Mouse (Mus musculus) forebrain, embryonic 10.5 days (tissue): ENCODE results near the gene Cenpi. TPM values are rescaled to one million over a fixed set of nuclear protein-coding genes. Genes with fewer than 3 reads are reported as not detected.
"Not testable (repeated sequence)": the region's sequence is repeated elsewhere in the genome, so short reads cannot be mapped to it uniquely, and the experiment has no call there.

ENCODE experiments used
- DNase-seq: peaks from one replicate; pipeline ENCODE4 v3.0.0-alpha.2; 2017; ENCODE audit warnings: low spot score; ENCODE audit errors: extremely low spot score
- H3K27ac ChIP-seq: fragments of 300-500 bp; sonication (generic); 2 replicates; pipeline ENCODE4 v1.5.1; 2016; ENCODE audit warnings: mild to moderate bottlenecking
- H3K27me3 ChIP-seq: fragments of 300-500 bp; sonication (generic); 2 replicates; pipeline ENCODE4 v1.6.1; 2016; ENCODE audit warnings: mild to moderate bottlenecking; ENCODE audit not compliant: poor library complexity, severe bottlenecking
- H3K36me3 ChIP-seq: fragments of 300-500 bp; sonication (generic); replicated peaks from 2 replicates; pipeline ENCODE4 v1.6.1; 2016; ENCODE audit warnings: mild to moderate bottlenecking, moderate library complexity
- H3K4me1 ChIP-seq: fragments of 300-500 bp; sonication (generic); 2 replicates; pipeline ENCODE4 v1.6.1; 2016
- H3K4me3 ChIP-seq: fragments of 300-500 bp; sonication (generic); 2 replicates; pipeline ENCODE4 v1.5.1; 2016; ENCODE audit warnings: mild to moderate bottlenecking, moderate library complexity
- H3K9me3 ChIP-seq: fragments of 300-500 bp; sonication (generic); 2 replicates; pipeline ENCODE4 v1.6.1; 2016; ENCODE audit warnings: mild to moderate bottlenecking, moderate library complexity
- WGBS: fragments of 180-500 bp; shearing (Covaris S2); methylation state at CpG from one replicate; pipeline ENCODE4 v1.1.7; 2016; 5-methylcytosine and 5-hydroxymethylcytosine counted together
- polyA plus RNA-seq: library from polyadenylated mRNA; unstranded; fragments of >200 nt; fragmentation: Nextera tagmentation; extraction: Ambion mirVana; gene quantifications from 2 replicates; pipeline ENCODE4 v1.2.1, GENCODE M21; 2016

The Cenpi gene
- polyA plus RNA-seq, 1 experiment from 2014 or later = 33.4 TPM

GRCm38 (mm10) chrX:134300219-134300618 lies 7.7 kb upstream of the Cenpi start:
- no peak overlapping the region for H3K4me3 ChIP-seq
- no peak overlapping the region for H3K27ac ChIP-seq
- H3K4me1 ChIP-seq = peaks cover 11% of the 10 kb centered on the region
- WGBS = 46% methylated on average over 5 of the region's 5 CpGs
- H3K27me3 ChIP-seq = peaks cover 93% of the 10 kb centered on the region
- no peaks in the 10 kb centered on the region for H3K9me3 ChIP-seq
- no peaks in the 10 kb centered on the region for H3K36me3 ChIP-seq
- no peak for DNase-seq

DNA sequence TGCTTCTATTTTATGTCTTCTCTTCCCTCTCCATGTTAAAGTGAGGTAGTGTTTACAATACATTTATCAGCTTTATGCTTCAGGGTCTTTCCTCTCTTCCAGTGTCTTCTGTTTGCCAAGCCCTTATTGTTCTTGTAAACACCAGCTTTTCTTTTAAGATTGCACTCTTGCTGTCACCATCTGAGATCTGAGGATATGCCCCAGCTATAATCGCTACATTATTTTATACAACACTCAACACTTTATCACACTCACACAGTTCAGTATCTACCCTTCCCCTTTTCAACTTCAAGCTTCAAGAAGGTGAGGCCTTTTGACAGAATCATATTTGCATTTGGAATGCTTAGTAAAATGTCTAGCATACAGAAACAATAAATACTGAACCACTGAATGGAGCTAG lies 4.6 kb upstream of the Cenpi start:
- no peak for DNase-seq
- no peak overlapping the region for H3K4me3 ChIP-seq
- H3K4me1 ChIP-seq = no peaks in the 10 kb centered on the region
- 95% methylated on average over 1 of the region's 1 CpGs for WGBS
- H3K27me3 ChIP-seq = peaks cover 70% of the 10 kb centered on the region
- H3K36me3 ChIP-seq = no peaks in the 10 kb centered on the region
- no peaks in the 10 kb centered on the region for H3K9me3 ChIP-seq
- H3K27ac ChIP-seq = no peak overlapping the region

DNA sequence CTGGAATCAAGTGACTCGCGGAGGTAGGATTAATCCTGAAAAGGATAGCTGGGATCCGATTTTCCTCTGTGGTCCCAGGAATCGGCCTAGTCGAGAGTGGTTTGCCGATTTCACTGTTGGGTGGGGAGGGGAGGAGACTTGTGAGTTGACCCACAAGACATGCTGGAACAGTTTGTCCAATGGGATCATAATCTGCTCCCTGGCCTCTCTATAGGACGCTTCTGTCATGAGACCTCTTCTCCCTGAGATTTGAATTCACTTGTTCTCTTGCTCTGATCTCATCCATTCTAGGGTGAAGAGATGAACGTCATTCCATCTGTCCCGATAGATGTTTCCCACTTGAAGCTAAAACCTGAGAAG lies 371 bp downstream of the Cenpi start:
- WGBS = 27% methylated on average over 9 of the region's 9 CpGs
- H3K36me3 ChIP-seq = peaks cover 34% of the 10 kb centered on the region
- H3K9me3 ChIP-seq = no peaks in the 10 kb centered on the region
- no peak for DNase-seq
- peaks cover 27% of the 10 kb centered on the region for H3K27me3 ChIP-seq
- peak overlapping the region; percentile 55 for H3K4me3 ChIP-seq
- no peaks in the 10 kb centered on the region for H3K4me1 ChIP-seq
- peak overlapping the region; percentile 87 for H3K27ac ChIP-seq

- H3K27ac ChIP-seq, H3K9me3 ChIP-seq, H3K4me1 ChIP-seq, H3K27me3 ChIP-seq, H3K4me3 ChIP-seq, DNase-seq: not testable (repeated sequence)
- 88% methylated on average over 7 of the region's 7 CpGs for WGBS
- H3K36me3 ChIP-seq = peaks cover 52% of the 10 kb centered on the region
Measured at GRCm38 (mm10) chrX:134311193-134311592, 3.3 kb downstream of the Cenpi start.

DNA sequence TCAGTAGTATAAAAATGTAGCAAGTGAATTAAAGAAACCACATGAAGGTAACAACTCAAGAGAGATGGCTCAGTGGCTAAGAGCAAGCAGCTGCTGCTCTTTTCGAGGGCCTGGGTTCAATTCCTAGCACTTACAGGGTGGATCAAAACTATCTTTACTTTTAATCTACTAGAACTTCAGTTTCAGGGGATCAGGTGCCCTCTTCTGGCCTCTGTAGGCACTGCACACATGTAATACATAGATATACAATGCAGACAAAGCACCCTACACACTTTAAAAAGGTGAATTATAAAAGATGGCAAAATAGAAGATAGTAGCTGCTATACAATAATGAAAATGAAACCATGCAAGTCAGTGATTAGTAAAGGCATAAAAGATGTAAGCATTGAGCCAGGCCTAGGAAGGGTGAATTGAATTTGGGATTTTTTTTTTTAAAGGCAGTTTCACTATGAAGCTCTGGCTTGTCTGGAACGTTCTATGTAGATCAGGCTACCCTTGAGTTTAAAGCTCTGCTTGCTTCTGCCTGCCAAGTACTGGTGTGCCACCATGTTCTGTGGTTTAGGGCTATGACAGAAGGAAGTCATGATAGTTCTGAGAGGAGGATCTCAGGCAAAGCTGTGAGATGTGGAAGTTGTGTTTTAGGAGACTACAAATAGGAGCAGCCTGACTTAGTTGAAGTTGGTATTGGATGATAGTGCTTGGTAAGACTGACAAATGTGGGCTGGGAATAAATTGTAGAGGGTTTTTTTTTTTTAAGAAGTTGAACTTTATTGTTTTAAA lies 11.5 kb downstream of the Cenpi start:
- Histone ChIP-seq H3K27me3 (no peaks in the 10 kb centered on the region), H3K4me1 (no peaks in the 10 kb centered on the region), H3K4me3 (no peak overlapping the region), H3K9me3 (no peaks in the 10 kb centered on the region), H3K27ac (no peak overlapping the region), H3K36me3 (peaks cover 71% of the 10 kb centered on the region)
- peak; percentile 19 for DNase-seq
- WGBS = 88% methylated on average over 2 of the region's 2 CpGs

DNA sequence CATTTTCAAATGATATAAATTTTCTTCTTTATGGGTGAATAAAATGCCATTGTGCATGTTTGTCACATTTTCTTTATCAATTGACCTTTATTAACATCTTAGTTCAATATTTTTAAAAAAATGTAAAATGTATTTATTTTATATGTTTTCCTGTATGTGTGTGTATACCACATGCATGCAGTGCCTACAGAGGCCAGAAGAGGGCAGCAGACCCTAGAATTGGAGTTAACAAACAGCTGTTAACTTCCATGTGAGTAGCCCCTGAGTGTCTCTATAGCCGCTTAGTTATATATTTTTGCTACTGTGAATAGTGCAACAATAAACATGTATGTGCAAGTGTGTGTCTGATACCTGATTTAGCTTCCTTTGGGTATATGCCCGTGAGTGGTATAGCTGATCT lies 25.4 kb downstream of the Cenpi start:
- Histone ChIP-seq H3K27me3 (no peaks in the 10 kb centered on the region), H3K36me3 (peaks cover 61% of the 10 kb centered on the region), H3K4me1 (no peaks in the 10 kb centered on the region), H3K9me3 (no peaks in the 10 kb centered on the region; the same call in 1 of the 2 replicates), H3K27ac (no peak overlapping the region), H3K4me3 (no peak overlapping the region)
- WGBS = 95% methylated on average over 2 of the region's 2 CpGs
- no peak for DNase-seq

GRCm38 (mm10) chrX:134342735-134343134 lies 34.9 kb downstream of the Cenpi start:
- Histone ChIP-seq H3K36me3 (peaks cover 76% of the 10 kb centered on the region), H3K27me3 (peaks cover 24% of the 10 kb centered on the region), H3K4me3 (no peak overlapping the region), H3K4me1 (no peaks in the 10 kb centered on the region), H3K9me3 (no peaks in the 10 kb centered on the region), H3K27ac (no peak overlapping the region)
- no peak for DNase-seq
- WGBS = 100% methylated on average over 2 of the region's 2 CpGs

DNA sequence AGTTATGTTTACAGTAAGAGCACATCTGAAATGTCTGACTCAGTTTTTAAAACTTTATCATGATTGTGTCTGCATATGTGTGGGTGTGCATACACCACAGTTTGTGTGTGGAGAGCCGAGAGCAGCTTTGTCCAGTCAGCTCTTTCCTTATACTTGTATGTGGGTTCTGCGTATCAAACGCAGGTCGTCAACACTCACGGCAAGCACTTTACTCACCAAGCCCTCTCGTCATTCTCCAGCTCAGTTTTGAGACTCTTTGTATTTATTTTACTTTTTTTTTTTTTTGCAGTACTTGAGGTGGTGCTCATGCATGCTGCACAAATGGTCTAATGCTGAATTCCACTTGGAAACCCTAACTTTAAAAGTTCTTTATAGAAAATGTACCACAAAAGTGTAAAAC lies 42.3 kb downstream of the Cenpi start:
- DNase-seq = no peak
- H3K27ac ChIP-seq = no peak overlapping the region
- H3K4me3 ChIP-seq = no peak overlapping the region
- peaks cover 53% of the 10 kb centered on the region for H3K36me3 ChIP-seq
- no peaks in the 10 kb centered on the region for H3K4me1 ChIP-seq
- H3K27me3 ChIP-seq = peaks cover 8% of the 10 kb centered on the region
- 96% methylated on average over 6 of the region's 6 CpGs for WGBS
- no peaks in the 10 kb centered on the region for H3K9me3 ChIP-seq

GRCm38 (mm10) chrX:134353848-134354247 lies 46.0 kb downstream of the Cenpi start:
- no peaks in the 10 kb centered on the region for H3K27me3 ChIP-seq
- no peak overlapping the region for H3K27ac ChIP-seq
- H3K4me1 ChIP-seq = no peaks in the 10 kb centered on the region
- H3K4me3 ChIP-seq = no peak overlapping the region
- H3K9me3 ChIP-seq = no peaks in the 10 kb centered on the region
- peaks cover 25% of the 10 kb centered on the region for H3K36me3 ChIP-seq
- no peak for DNase-seq

- Histone ChIP-seq H3K27ac (no peak overlapping the region), H3K27me3 (0 out of 2 replicates have a peak, but pooled peaks cover 5% of the 10 kb centered on the region), H3K36me3 (peaks cover 27% of the 10 kb centered on the region), H3K9me3 (no peaks in the 10 kb centered on the region), H3K4me1 (no peaks in the 10 kb centered on the region), H3K4me3 (no peak overlapping the region)
- no peak for DNase-seq
- 91% methylated on average over 4 of the region's 4 CpGs for WGBS
Measured at GRCm38 (mm10) chrX:134359336-134359735, 51.5 kb downstream of the Cenpi start.

- Histone ChIP-seq H3K9me3 (no peaks in the 10 kb centered on the region), H3K27ac (no peak overlapping the region), H3K27me3 (peaks cover 14% of the 10 kb centered on the region; the same call in 1 of the 2 replicates), H3K4me1 (no peaks in the 10 kb centered on the region), H3K4me3 (no peak overlapping the region), H3K36me3 (peaks cover 25% of the 10 kb centered on the region)
- WGBS = 94% methylated on average over 4 of the region's 4 CpGs
- DNase-seq = no peak
Measured at GRCm38 (mm10) chrX:134362156-134362555, 54.3 kb downstream of the Cenpi start.

- peaks cover 25% of the 10 kb centered on the region for H3K36me3 ChIP-seq
- WGBS = 69% methylated on average over 1 of the region's 1 CpGs
- peaks cover 13% of the 10 kb centered on the region; the same call in 1 of the 2 replicates for H3K27me3 ChIP-seq
- H3K4me1 ChIP-seq = no peaks in the 10 kb centered on the region
- no peaks in the 10 kb centered on the region for H3K9me3 ChIP-seq
- DNase-seq = no peak
- no peak overlapping the region for H3K4me3 ChIP-seq
- H3K27ac ChIP-seq = no peak overlapping the region
Measured at GRCm38 (mm10) chrX:134365421-134365820, 57.5 kb downstream of the Cenpi start.

GRCm38 (mm10) chrX:134366547-134366946 lies 58.7 kb downstream of the Cenpi start:
- Histone ChIP-seq H3K36me3 (peaks cover 25% of the 10 kb centered on the region), H3K4me3 (no peak overlapping the region), H3K4me1 (no peaks in the 10 kb centered on the region), H3K9me3 (no peaks in the 10 kb centered on the region), H3K27ac (no peak overlapping the region), H3K27me3 (peaks cover 13% of the 10 kb centered on the region; the same call in 1 of the 2 replicates)
- no peak for DNase-seq
- WGBS = 88% methylated on average over 3 of the region's 3 CpGs
